In the genomic region with DNA sequence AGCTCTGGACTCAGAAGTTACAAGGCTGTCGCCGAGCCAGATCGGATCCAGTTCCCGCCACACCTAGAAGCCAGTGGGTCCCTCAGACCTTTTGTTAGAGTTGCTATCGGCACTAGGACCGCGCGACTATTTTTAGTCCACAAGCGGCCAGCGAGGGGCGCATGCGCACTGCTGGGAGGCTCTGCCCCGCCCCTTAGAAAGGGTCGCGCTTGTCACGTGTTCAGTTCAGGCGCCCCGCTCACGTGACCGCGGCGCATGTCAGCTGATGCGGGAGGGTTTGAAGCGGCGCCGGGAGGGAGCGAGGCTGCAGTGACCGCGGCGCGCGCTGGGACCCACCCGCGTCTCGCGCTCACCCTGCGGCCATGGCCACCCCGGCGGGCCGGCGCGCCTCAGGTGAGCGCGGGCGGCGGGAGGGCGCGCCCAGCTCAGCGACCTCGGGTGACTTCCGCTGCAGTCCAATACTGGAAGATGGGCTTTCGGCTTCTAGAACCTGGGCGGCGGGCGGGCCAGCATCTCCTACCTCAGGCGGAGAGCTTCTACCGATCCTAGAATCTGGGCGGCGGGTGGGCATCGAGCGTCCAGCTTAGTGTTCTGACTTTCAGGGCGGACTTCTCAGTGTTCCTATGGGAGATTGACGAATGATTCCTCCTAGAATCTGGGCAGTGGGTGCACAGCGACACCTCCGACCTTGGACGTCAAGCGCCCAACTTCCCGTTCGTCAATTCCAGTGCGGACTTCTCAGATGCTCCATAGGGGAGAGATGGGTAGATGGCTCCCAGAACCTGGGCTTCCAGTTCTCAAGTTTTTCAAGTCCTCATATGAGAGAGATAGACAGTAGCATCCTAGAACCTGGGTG, we compare ENCODE assay signal across 7 mouse cellular contexts. TPM values are rescaled to one million over a fixed set of nuclear protein-coding genes. Genes with fewer than 3 reads are reported as not detected.
DNase-seq lines count a peak whose midpoint lies in the region; ATAC-seq lines count a peak whose summit lies in the region.

A gene (plus strand): TSS at position 223 of the 856 bp plus-strand sequence.

- H3K4me3 ChIP-seq in intestine, embryonic 16.5 days (ENCODE audit: low read length), result peak within 1 kb of the TSS; percentile 74
- peak within 1 kb of the TSS; percentile 80 for H3K4me3 ChIP-seq in midbrain, embryonic 11.5 days (ENCODE audit: low read depth, low read length)

- H3K9ac ChIP-seq in intestine, embryonic 16.5 days (ENCODE audit: low read depth, low read length), result peak within 1 kb of the TSS; percentile 82
- peak within 1 kb of the TSS; percentile 87 for H3K9ac ChIP-seq in midbrain, embryonic 11.5 days (ENCODE audit: low read length)

- peak within 1 kb of the TSS; percentile 88 for H3K27ac ChIP-seq in intestine, embryonic 16.5 days (ENCODE audit: low read length)
- peak within 1 kb of the TSS; percentile 81 for H3K27ac ChIP-seq in midbrain, embryonic 11.5 days (ENCODE audit: low read depth, low read length)

- under 1% methylated on average over 70 of the region's 70 CpGs for WGBS in intestine, embryonic 16.5 days
- under 1% methylated on average over 60 of the region's 70 CpGs for WGBS in midbrain, embryonic 11.5 days

- no peaks in the 10 kb centered on the region for H3K27me3 ChIP-seq in intestine, embryonic 16.5 days (replicated peaks; ENCODE audit: control insufficient read depth, insufficient read depth, low read length)
- no peaks in the 10 kb centered on the region for H3K27me3 ChIP-seq in midbrain, embryonic 11.5 days (ENCODE audit: control insufficient read depth, insufficient read depth, low read length)

- DNase-seq in adrenal gland, adult 2 months, result peak; percentile 98
- DNase-seq in embryo, embryonic 11.5 days (ENCODE audit: low read depth, low spot score), result peak; percentile 99
- peak; percentile 94 to 98 for DNase-seq in gastrocnemius, postnatal 4 days (ENCODE audit: low spot score in 2 of 2)
- DNase-seq in left cerebral cortex, postnatal 36 days (ENCODE audit: low spot score in 2 of 2), result peak; percentile 98
- peak; percentile 100 for DNase-seq in midbrain, embryonic 11.5 days (ENCODE audit: low spot score, missing footprints)
- peak; percentile 98 for DNase-seq in skeletal muscle tissue, adult 2 months (ENCODE audit: low read depth, low spot score)

- H3K4me2 ChIP-seq in intestine, embryonic 16.5 days (ENCODE audit: low read depth, low read length), result peak within 1 kb of the TSS; percentile 77
- H3K4me2 ChIP-seq in midbrain, embryonic 11.5 days, result peak within 1 kb of the TSS; percentile 71

- peaks cover 8% of the 10 kb centered on the region for H3K4me1 ChIP-seq in intestine, embryonic 16.5 days (ENCODE audit: control insufficient read depth, insufficient read depth, low read length)
- peaks cover 8% of the 10 kb centered on the region for H3K4me1 ChIP-seq in midbrain, embryonic 11.5 days (ENCODE audit: control insufficient read depth, insufficient read depth, low read length)

- no peaks in the 10 kb centered on the region for H3K9me3 ChIP-seq in intestine, embryonic 16.5 days (ENCODE audit: control insufficient read depth, low read length)
- peaks cover 6% of the 10 kb centered on the region; the same call in 1 of the 2 replicates for H3K9me3 ChIP-seq in midbrain, embryonic 11.5 days (ENCODE audit: control insufficient read depth, low read length)

- intact Hi-C loops in left cerebral cortex, postnatal 36 days (cut with DNase I), result no loop called here

- ATAC-seq in intestine, embryonic 16.5 days, result peak; percentile 92
- ATAC-seq in midbrain, embryonic 11.5 days (ENCODE audit: low FRiP score), result peak; percentile 94

- peaks cover 11% of the 10 kb centered on the region for H3K36me3 ChIP-seq in intestine, embryonic 16.5 days (ENCODE audit: control insufficient read depth, insufficient read depth, low read length)
- peaks cover 21% of the 10 kb centered on the region for H3K36me3 ChIP-seq in midbrain, embryonic 11.5 days (ENCODE audit: control insufficient read depth, insufficient read depth, low read length)

RNA-seq across cellular contexts. Expression of the gene that starts here (rescaled TPM):
- 10 to 100 TPM; 42.5 to 45.0 TPM for total RNA-seq in adrenal gland, adult 2 months (2021)
- polyA plus RNA-seq in adrenal gland, adult 2 months (2012; rRNA removed), result 1,409 and 1,463 TPM in 2 replicates
- 10 to 100 TPM; 22.8 to 26.7 TPM for total RNA-seq in gastrocnemius, postnatal 4 days (2021)
- 73.6 and 94.9 TPM in 2 replicates for polyA plus RNA-seq in intestine, embryonic 16.5 days (2015; fragmentation: Nextera tagmentation; extraction: Ambion mirVana)
- total RNA-seq in left cerebral cortex, postnatal 36 days (2021), result 10 to 100 TPM; 78.8 to 98.1 TPM
- 44.6 and 47.5 TPM in 2 replicates for polyA plus RNA-seq in midbrain, embryonic 11.5 days (2014; fragmentation: Nextera tagmentation; extraction: Ambion mirVana)

Comparison
In these comparisons a context has a peak if more than half of its experiments do, and no peak if none do; other contexts are left out.
1. Peak in every context shown above with its lines: DNase-seq, ATAC-seq, H3K4me3 ChIP-seq and H3K27ac ChIP-seq.
2. RNA of the gene that starts here (polyA plus RNA-seq): 1,409 to 1,463 TPM in adrenal gland, adult 2 months; 73.6 to 94.9 TPM in intestine, embryonic 16.5 days and 44.6 to 47.5 TPM in midbrain, embryonic 11.5 days; every median in the first group is over 10 times any median in the second.